Mouse (Mus musculus) spleen, adult 18-20 months (tissue): ENCODE data around the gene Mxra8.

ENCODE experiments used
- DNase-seq, 2 experiments: peaks; one replicate each; pipeline ENCODE4 v3.0.0; 2022; ENCODE audit warnings: mixed read lengths in 2 of 2

Gene Mxra8

GRCm38 (mm10) chr4:155839483-155839910 lies at the start of gene Mxra8:
Gene Mxra8, plus strand, starts transcription at chr4:155839680.
- peak; percentile 22 to 33 for DNase-seq

- no peak for DNase-seq
Observed at GRCm38 (mm10) chr4:155790021-155790489, 49.4 kb upstream of the Mxra8 start, which contains the start of gene Ankrd65. Gene Ankrd65, plus strand, starts transcription at chr4:155790439.

- DNase-seq, result no peak
Observed at GRCm38 (mm10) chr4:155790650-155791161, 48.8 kb upstream of the Mxra8 start.

GRCm38 (mm10) chr4:155791240-155791933 lies 48.1 kb upstream of the Mxra8 start:
- DNase-seq, result no peak

GRCm38 (mm10) chr4:155793730-155794129 lies 45.8 kb upstream of the Mxra8 start:
- DNase-seq, result no peak

GRCm38 (mm10) chr4:155802075-155802474 lies 37.4 kb upstream of the Mxra8 start:
- DNase-seq, result no peak

- no peak for DNase-seq
Observed at GRCm38 (mm10) chr4:155802741-155803339, 36.6 kb upstream of the Mxra8 start, which contains the start of gene Mrpl20. Gene Mrpl20, plus strand, starts transcription at chr4:155802878.

GRCm38 (mm10) chr4:155803340-155804041 lies 36.0 kb upstream of the Mxra8 start:
- peak; percentile 88 to 96 for DNase-seq

GRCm38 (mm10) chr4:155807841-155808240 lies 31.6 kb upstream of the Mxra8 start:
- DNase-seq, result no peak

- peak; percentile 84 to 90 for DNase-seq
Observed at GRCm38 (mm10) chr4:155811929-155812664, 27.4 kb upstream of the Mxra8 start, which contains the start of gene Ccnl2. Gene Ccnl2, plus strand, starts transcription at chr4:155812489.

GRCm38 (mm10) chr4:155812665-155813181 lies 26.8 kb upstream of the Mxra8 start:
- DNase-seq, result no peak

GRCm38 (mm10) chr4:155817533-155817932 lies 21.9 kb upstream of the Mxra8 start:
- DNase-seq, result no peak

GRCm38 (mm10) chr4:155821025-155821424 lies 18.5 kb upstream of the Mxra8 start:
- no peak for DNase-seq

GRCm38 (mm10) chr4:155823443-155823842 lies 16.0 kb upstream of the Mxra8 start:
- DNase-seq, result no peak

- no peak for DNase-seq
Observed at GRCm38 (mm10) chr4:155829866-155830265, 9.6 kb upstream of the Mxra8 start.

- no peak for DNase-seq
Observed at GRCm38 (mm10) chr4:155830596-155830995, 8.9 kb upstream of the Mxra8 start.

- peak; percentile 93 to 94 for DNase-seq
Observed at GRCm38 (mm10) chr4:155831205-155831766, 8.2 kb upstream of the Mxra8 start, which contains the start of gene Aurkaip1. Gene Aurkaip1, plus strand, starts transcription at chr4:155831272.

GRCm38 (mm10) chr4:155831831-155832230 lies 7.6 kb upstream of the Mxra8 start:
- no peak for DNase-seq

GRCm38 (mm10) chr4:155832321-155832720 lies 7.2 kb upstream of the Mxra8 start:
- DNase-seq, result no peak

GRCm38 (mm10) chr4:155833234-155833633 lies 6.2 kb upstream of the Mxra8 start:
- no peak for DNase-seq

- peak; percentile 30 to 46 for DNase-seq
Observed at GRCm38 (mm10) chr4:155833836-155834235, 5.6 kb upstream of the Mxra8 start.
